9 mouse cellular contexts compared by ENCODE assay signal in genomic region chr8:70469295-70469916, GRCm38 (mm10). TPM values are rescaled to one million over a fixed set of nuclear protein-coding genes. Genes with fewer than 3 reads are reported as not detected.
DNase-seq lines count a peak whose midpoint lies in the region; ATAC-seq and TF ChIP-seq lines count a peak whose summit lies in the region.
"Had no signal": no experiment of that assay in that cellular context is flagged by ENCODE, and none has a peak within 500 bp of the region (broad histone marks: within the 10 kb centered on the region; RNA-seq: fewer than 3 reads in every experiment).

No protein-coding gene starts in this region.

- H3K4me3 ChIP-seq in cerebellum, adult 2 months (replicated peaks; ENCODE audit: insufficient read depth, low read depth, low read length): no peak overlapping the region
- no peak overlapping the region for H3K4me3 ChIP-seq in lung, postnatal 0 days (ENCODE audit: low read depth, low read length)
- H3K4me3 ChIP-seq in intestine, embryonic 15.5 days (replicated peaks): no peak overlapping the region
- H3K4me3 ChIP-seq in neural tube, embryonic 15.5 days (replicated peaks): no peak overlapping the region

- H3K27ac ChIP-seq in cerebellum, adult 2 months (ENCODE audit: insufficient read depth, low read length): peak overlapping the region; percentile 42
- H3K27ac ChIP-seq in lung, postnatal 0 days (ENCODE audit: low read length): peak overlapping the region; percentile 62; the same call in 1 of the 2 replicates
- H3K27ac ChIP-seq in intestine, embryonic 15.5 days: no peak overlapping the region
- H3K27ac ChIP-seq in neural tube, embryonic 15.5 days (replicated peaks): peak overlapping the region; percentile 37; the same call in 1 of the 2 replicates
- H3K27ac ChIP-seq: kidney, postnatal 0 days had no signal

- no peak for DNase-seq in cerebellum, adult 2 months
- no peak for DNase-seq in cerebellum, postnatal 36 days
- no peak for DNase-seq in lung, postnatal 0 days (ENCODE audit: low spot score)
- DNase-seq in lung, postnatal 4 days: no peak
- no peak for DNase-seq in left cerebral cortex, adult 9 months (ENCODE audit: low spot score in 2 of 2)
- no peak for DNase-seq in spleen, postnatal 4 days (ENCODE audit: low spot score in 2 of 2)

- no peak overlapping the region for H3K9ac ChIP-seq in lung, postnatal 0 days (replicated peaks; ENCODE audit: low read depth)
- H3K9ac ChIP-seq in intestine, embryonic 15.5 days: no peak overlapping the region
- H3K9ac ChIP-seq in neural tube, embryonic 15.5 days (replicated peaks): no peak overlapping the region

- TF ChIP-seq CTCF in cerebellum, adult 2 months (IDR thresholded peaks at IDR 0.05; ENCODE audit: borderline replicate concordance, insufficient read depth, low read depth, low read length): no peak
- no peak for TF ChIP-seq CTCF in lung, postnatal 0 days (IDR thresholded peaks at IDR 0.05)

- WGBS in cerebellum, adult 2 months: 36% methylated on average over 10 of the region's 10 CpGs
- WGBS in lung, postnatal 0 days: 24% methylated on average over 10 of the region's 10 CpGs
- WGBS in intestine, embryonic 15.5 days: 40% methylated on average over 10 of the region's 10 CpGs
- WGBS in neural tube, embryonic 15.5 days: 35% methylated on average over 10 of the region's 10 CpGs

- no peaks in the 10 kb centered on the region for H3K9me3 ChIP-seq in lung, postnatal 0 days (ENCODE audit: low read length)
- no peaks in the 10 kb centered on the region for H3K9me3 ChIP-seq in intestine, embryonic 15.5 days
- no peaks in the 10 kb centered on the region for H3K9me3 ChIP-seq in neural tube, embryonic 15.5 days (replicated peaks)

- ATAC-seq in lung, postnatal 0 days: peak; percentile 63
- ATAC-seq in intestine, embryonic 15.5 days: peak; percentile 75
- ATAC-seq in neural tube, embryonic 15.5 days (ENCODE audit: low FRiP score): 0 out of 2 replicates have a peak, but pooled peaks have one; percentile 45

- no peak for TF ChIP-seq EP300 in lung, postnatal 0 days (IDR thresholded peaks at IDR 0.05)

- H3K4me2 ChIP-seq in lung, postnatal 0 days (replicated peaks; ENCODE audit: low read depth, low read length): no peak overlapping the region
- H3K4me2 ChIP-seq in intestine, embryonic 15.5 days (replicated peaks): 0 out of 2 replicates have a peak overlapping the region, but pooled peaks have one; percentile 11
- H3K4me2 ChIP-seq in neural tube, embryonic 15.5 days: no peak overlapping the region

- peaks cover 54% of the 10 kb centered on the region for H3K4me1 ChIP-seq in cerebellum, adult 2 months (ENCODE audit: control insufficient read depth, insufficient read depth, low read length)
- peaks cover 18% of the 10 kb centered on the region; the same call in 1 of the 2 replicates for H3K4me1 ChIP-seq in lung, postnatal 0 days (ENCODE audit: insufficient read depth, low read depth, low read length)
- peaks cover 19% of the 10 kb centered on the region; the same call in 1 of the 2 replicates for H3K4me1 ChIP-seq in intestine, embryonic 15.5 days (replicated peaks)
- peaks cover 37% of the 10 kb centered on the region for H3K4me1 ChIP-seq in neural tube, embryonic 15.5 days

- no peaks in the 10 kb centered on the region for H3K27me3 ChIP-seq in cerebellum, adult 2 months (ENCODE audit: control insufficient read depth, insufficient read depth, low read length)
- H3K27me3 ChIP-seq in lung, postnatal 0 days (replicated peaks; ENCODE audit: insufficient read depth, low read length): no peaks in the 10 kb centered on the region
- H3K27me3 ChIP-seq in intestine, embryonic 15.5 days (replicated peaks): no peaks in the 10 kb centered on the region
- no peaks in the 10 kb centered on the region for H3K27me3 ChIP-seq in neural tube, embryonic 15.5 days (replicated peaks)

- TF ChIP-seq POLR2A in cerebellum, adult 2 months (IDR thresholded peaks at IDR 0.05; ENCODE audit: borderline replicate concordance, insufficient read depth, low read length): no peak

- no peaks in the 10 kb centered on the region for H3K36me3 ChIP-seq in lung, postnatal 0 days (ENCODE audit: insufficient read depth, low read length)
- H3K36me3 ChIP-seq in intestine, embryonic 15.5 days: no peaks in the 10 kb centered on the region
- no peaks in the 10 kb centered on the region for H3K36me3 ChIP-seq in neural tube, embryonic 15.5 days

RNA-seq across cellular contexts. Expression of gene Klhl26, which starts 7.4 kb away (rescaled TPM):
- 62.4 and 68.5 TPM in 2 replicates for polyA plus RNA-seq in cerebellum, adult 2 months (2012; rRNA removed)
- 19.0 and 21.6 TPM in 2 replicates for polyA plus RNA-seq in lung, postnatal 0 days (2015; fragmentation: Nextera tagmentation; extraction: Ambion mirVana)
- polyA plus RNA-seq in intestine, embryonic 15.5 days (2015; fragmentation: Nextera tagmentation; extraction: Ambion mirVana): 18.7 and 20.8 TPM in 2 replicates
- 33.3 and 35.0 TPM in 2 replicates for polyA plus RNA-seq in neural tube, embryonic 15.5 days (2015; fragmentation: Nextera tagmentation; extraction: Ambion mirVana)

RNA-seq across cellular contexts. Expression of gene Tmem59l, which starts 17.8 kb away (rescaled TPM):
- polyA plus RNA-seq in cerebellum, adult 2 months (2012; rRNA removed): 524 and 552 TPM in 2 replicates
- 4.1 and 5.2 TPM in 2 replicates for polyA plus RNA-seq in lung, postnatal 0 days (2015; fragmentation: Nextera tagmentation; extraction: Ambion mirVana)
- 3.2 and 4.2 TPM in 2 replicates for polyA plus RNA-seq in intestine, embryonic 15.5 days (2015; fragmentation: Nextera tagmentation; extraction: Ambion mirVana)
- 153 and 188 TPM in 2 replicates for polyA plus RNA-seq in neural tube, embryonic 15.5 days (2015; fragmentation: Nextera tagmentation; extraction: Ambion mirVana)

RNA-seq across cellular contexts. Expression of gene Crlf1, which starts 23.6 kb away (rescaled TPM):
- polyA plus RNA-seq in cerebellum, adult 2 months (2012; rRNA removed): 3.8 and 4.0 TPM in 2 replicates
- 98.7 and 112 TPM in 2 replicates for polyA plus RNA-seq in lung, postnatal 0 days (2015; fragmentation: Nextera tagmentation; extraction: Ambion mirVana)
- 0.95 and 1.2 TPM in 2 replicates for polyA plus RNA-seq in intestine, embryonic 15.5 days (2015; fragmentation: Nextera tagmentation; extraction: Ambion mirVana)
- polyA plus RNA-seq in neural tube, embryonic 15.5 days (2015; fragmentation: Nextera tagmentation; extraction: Ambion mirVana): 7.9 and 8.7 TPM in 2 replicates

RNA-seq across cellular contexts. Expression of gene Crtc1, which starts 30.0 kb away (rescaled TPM):
- polyA plus RNA-seq in cerebellum, adult 2 months (2012; rRNA removed): 90.2 and 105 TPM in 2 replicates
- polyA plus RNA-seq in lung, postnatal 0 days (2015; fragmentation: Nextera tagmentation; extraction: Ambion mirVana): 5.1 and 7.0 TPM in 2 replicates
- polyA plus RNA-seq in intestine, embryonic 15.5 days (2015; fragmentation: Nextera tagmentation; extraction: Ambion mirVana): 14.8 and 15.0 TPM in 2 replicates
- 44.9 and 45.6 TPM in 2 replicates for polyA plus RNA-seq in neural tube, embryonic 15.5 days (2015; fragmentation: Nextera tagmentation; extraction: Ambion mirVana)

RNA-seq across cellular contexts. Expression of gene Rex1bd, which starts 37.1 kb away (rescaled TPM):
- polyA plus RNA-seq in cerebellum, adult 2 months (2012; rRNA removed): 184 and 189 TPM in 2 replicates
- polyA plus RNA-seq in lung, postnatal 0 days (2015; fragmentation: Nextera tagmentation; extraction: Ambion mirVana): 103 and 117 TPM in 2 replicates
- 121 and 132 TPM in 2 replicates for polyA plus RNA-seq in intestine, embryonic 15.5 days (2015; fragmentation: Nextera tagmentation; extraction: Ambion mirVana)
- 165 and 181 TPM in 2 replicates for polyA plus RNA-seq in neural tube, embryonic 15.5 days (2015; fragmentation: Nextera tagmentation; extraction: Ambion mirVana)

Comparison
In these comparisons a context has a peak if more than half of its experiments do, and no peak if none do; other contexts are left out.
1. RNA of gene Tmem59l, which starts 17.8 kb away (polyA plus RNA-seq): 524 to 552 TPM in cerebellum, adult 2 months and 153 to 188 TPM in neural tube, embryonic 15.5 days; 4.1 to 5.2 TPM in lung, postnatal 0 days and 3.2 to 4.2 TPM in intestine, embryonic 15.5 days; every median in the first group is over 10 times any median in the second.
2. RNA of gene Crlf1, which starts 23.6 kb away (polyA plus RNA-seq): 98.7 to 112 TPM in lung, postnatal 0 days; 7.9 to 8.7 TPM in neural tube, embryonic 15.5 days, 3.8 to 4.0 TPM in cerebellum, adult 2 months and 0.95 to 1.2 TPM in intestine, embryonic 15.5 days; every median in the first group is over 10 times any median in the second.
3. Peak in every context shown above with its lines, with median percentiles within 50 percentile points of each other: ATAC-seq.